Mouse (Mus musculus) limb, embryonic 15.5 days (tissue): ENCODE data around the gene Arl13b. TPM values are rescaled to one million over a fixed set of nuclear protein-coding genes. Genes with fewer than 3 reads are reported as not detected.

Source experiments
- ATAC-seq: fragments of 200-750 bp; cut with Nextera tagmentation; 2 replicates; pipeline ENCODE4 v1.8.0; 2017; ENCODE audit warnings: low read depth, moderate TSS enrichment; ENCODE audit not compliant: insufficient number of reproducible peaks, low FRiP score, low TSS enrichment
- H3K27ac ChIP-seq: fragments of 300-500 bp; sonication (generic); 2 replicates; pipeline ENCODE4 v1.5.1; 2015; ENCODE audit warnings: moderate library complexity, mild to moderate bottlenecking, inconsistent platforms
- H3K27me3 ChIP-seq: fragments of 300-500 bp; sonication (generic); 2 replicates; pipeline ENCODE4 v1.6.1; 2015; ENCODE audit warnings: inconsistent platforms
- H3K36me3 ChIP-seq: fragments of 300-500 bp; sonication (generic); 2 replicates; pipeline ENCODE4 v1.6.1; 2015; ENCODE audit warnings: inconsistent platforms
- H3K4me1 ChIP-seq: fragments of 300-500 bp; sonication (generic); 2 replicates; pipeline ENCODE4 v1.6.1; 2015; ENCODE audit warnings: inconsistent platforms
- H3K4me2 ChIP-seq: fragments of 300-500 bp; sonication (generic); 2 replicates; pipeline ENCODE4 v1.6.1; 2015; ENCODE audit warnings: mild to moderate bottlenecking, inconsistent platforms
- H3K4me3 ChIP-seq: fragments of 300-500 bp; sonication (generic); 2 replicates; pipeline ENCODE4 v1.5.1; 2015; ENCODE audit warnings: mild to moderate bottlenecking, inconsistent platforms
- H3K9ac ChIP-seq: fragments of 300-500 bp; sonication (generic); 2 replicates; pipeline ENCODE4 v1.6.1; 2015; ENCODE audit warnings: inconsistent platforms
- H3K9me3 ChIP-seq: fragments of 300-500 bp; sonication (generic); 2 replicates; pipeline ENCODE4 v1.6.1; 2016; ENCODE audit warnings: inconsistent platforms
- WGBS: fragments of 180-500 bp; shearing (Covaris S2); methylation state at CpG from one replicate; pipeline ENCODE4 v1.1.7; 2015; 5-methylcytosine and 5-hydroxymethylcytosine counted together
- polyA plus RNA-seq: library from polyadenylated mRNA; unstranded; fragments of >200 nt; fragmentation: Nextera tagmentation; extraction: Ambion mirVana; gene quantifications from 2 replicates; pipeline ENCODE4 v1.2.1, GENCODE M21; 2015

Gene Arl13b
- polyA plus RNA-seq, 1 experiment from 2014 or later = 25.2 TPM

GRCm38 (mm10) chr16:62854191-62855068 lies 7.6 kb upstream of the Arl13b start, which contains the start of gene Pros1:
TSS of gene Pros1 (plus strand) at chr16:62854307.
- H3K4me3 ChIP-seq = peak within 1 kb of the TSS; percentile 60
- peak within 1 kb of the TSS; percentile 65 for H3K4me2 ChIP-seq
- no peaks in the 10 kb centered on the region for H3K36me3 ChIP-seq
- H3K27me3 ChIP-seq = no peaks in the 10 kb centered on the region
- 4% methylated on average over 33 of the region's 42 CpGs for WGBS
- peak within 1 kb of the TSS; percentile 79 for H3K27ac ChIP-seq
- peak within 1 kb of the TSS; percentile 57 for H3K9ac ChIP-seq
- ATAC-seq = peak; percentile 86
- H3K9me3 ChIP-seq = no peaks in the 10 kb centered on the region
- no peaks in the 10 kb centered on the region; the same call in 1 of the 2 replicates for H3K4me1 ChIP-seq

GRCm38 (mm10) chr16:62853611-62854126 lies 6.8 kb upstream of the Arl13b start:
- ATAC-seq = no peak

DNA sequence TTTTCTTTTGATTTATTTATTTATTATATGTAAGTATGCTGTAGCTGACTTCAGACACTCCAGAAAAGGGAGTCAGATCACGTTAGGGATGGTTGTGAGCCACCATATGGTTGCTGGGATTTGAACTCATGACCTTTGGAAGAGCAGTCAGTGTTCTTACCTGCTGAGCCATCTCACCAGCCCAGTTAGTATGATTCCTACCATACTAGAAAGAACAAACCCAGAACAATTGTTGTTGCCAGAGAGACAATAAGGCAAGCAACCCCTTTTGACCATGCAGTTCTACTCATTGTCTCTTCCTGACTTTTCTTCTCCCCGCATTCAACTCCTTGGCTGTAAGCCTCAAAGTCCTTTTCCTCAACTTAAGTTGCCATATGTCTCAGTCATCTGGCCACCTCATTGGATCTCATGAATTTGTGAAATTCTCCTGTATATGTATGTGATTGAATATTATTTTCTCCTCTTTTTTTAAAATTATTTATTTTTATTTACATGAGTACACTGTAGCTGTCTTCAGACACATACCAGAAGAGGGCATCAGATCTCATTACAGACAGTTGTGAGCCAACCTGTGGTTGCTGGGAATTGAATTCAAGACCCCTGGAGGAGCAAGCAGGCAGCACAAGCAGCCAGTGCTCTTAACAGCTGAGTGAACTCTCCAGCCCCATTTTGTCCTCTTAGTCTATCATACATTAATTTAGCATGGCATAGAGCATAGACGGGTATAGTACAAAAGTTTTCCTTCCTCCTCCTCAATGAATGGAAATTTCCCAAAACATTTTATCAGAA lies 5.8 kb upstream of the Arl13b start:
- Histone ChIP-seq H3K4me2 (no peak overlapping the region), H3K4me1 (no peaks in the 10 kb centered on the region; the same call in 1 of the 2 replicates), H3K36me3 (no peaks in the 10 kb centered on the region), H3K27me3 (no peaks in the 10 kb centered on the region), H3K9me3 (no peaks in the 10 kb centered on the region), H3K27ac (no peak overlapping the region), H3K4me3 (no peak overlapping the region), H3K9ac (no peak overlapping the region)
- WGBS = 86% methylated on average over 3 of the region's 3 CpGs
- no peak for ATAC-seq

More at GRCm38 (mm10) chr16:62853611-62854126, 6.8 kb upstream of the Arl13b start:
- H3K4me1 ChIP-seq = no peaks in the 10 kb centered on the region; the same call in 1 of the 2 replicates
- H3K36me3 ChIP-seq = no peaks in the 10 kb centered on the region
- H3K9me3 ChIP-seq = no peaks in the 10 kb centered on the region
- peak overlapping the region; percentile 57 for H3K9ac ChIP-seq
- whole genome bisulfite sequencing = 14% methylated on average over 3 of the region's 3 CpGs
- peak overlapping the region; percentile 65 for H3K4me2 ChIP-seq
- 0 out of 2 replicates have a peak overlapping the region, but pooled peaks have one; percentile 79 for H3K27ac ChIP-seq
- H3K27me3 ChIP-seq = no peaks in the 10 kb centered on the region
- H3K4me3 ChIP-seq = peak overlapping the region; percentile 60

- 74% methylated on average over 6 of the region's 6 CpGs for WGBS
- Histone ChIP-seq H3K4me2 (peak overlapping the region; percentile 7; the same call in 1 of the 2 replicates), H3K27me3 (no peaks in the 10 kb centered on the region), H3K4me3 (no peak overlapping the region), H3K9ac (no peak overlapping the region), H3K4me1 (peaks cover 14% of the 10 kb centered on the region; the same call in 1 of the 2 replicates), H3K9me3 (no peaks in the 10 kb centered on the region), H3K36me3 (no peaks in the 10 kb centered on the region), H3K27ac (no peak overlapping the region)
- ATAC-seq = no peak
Measured at GRCm38 (mm10) chr16:62845341-62845740, 1.5 kb downstream of the Arl13b start.

DNA sequence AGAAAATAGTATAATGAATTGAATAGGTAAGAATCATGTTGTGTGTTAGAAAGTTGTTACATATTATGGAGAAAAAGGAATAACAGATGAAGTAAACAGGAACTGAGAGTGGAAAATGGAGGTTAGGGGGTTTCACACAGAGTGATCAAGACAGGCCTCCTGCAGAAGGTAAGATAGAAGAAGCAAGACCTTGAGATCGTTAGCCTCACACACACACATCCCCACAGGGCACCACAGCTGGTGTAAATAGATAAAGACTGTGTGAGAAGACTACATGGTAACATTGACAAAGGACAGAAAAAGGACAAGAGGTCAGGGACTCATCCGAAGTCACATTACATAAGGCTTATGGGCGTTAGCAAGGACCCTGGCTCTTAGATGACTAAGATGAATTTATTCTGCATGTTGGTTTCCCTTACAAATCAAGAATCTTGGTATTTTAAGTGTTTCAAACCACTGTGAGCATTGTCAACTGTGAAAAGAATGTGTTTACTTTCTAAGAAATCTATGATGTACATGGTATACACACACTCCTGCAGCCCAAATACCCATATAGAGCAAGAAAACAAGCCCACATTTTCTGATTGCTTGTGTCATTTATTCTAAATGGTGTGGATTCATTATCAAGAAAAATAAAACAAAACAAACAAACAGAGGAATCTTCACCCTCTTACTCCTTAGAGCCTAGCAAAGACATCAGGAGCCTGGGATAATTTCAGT lies 12.7 kb downstream of the Arl13b start:
- no peaks in the 10 kb centered on the region for H3K4me1 ChIP-seq
- H3K27ac ChIP-seq = no peak overlapping the region
- no peak overlapping the region for H3K4me2 ChIP-seq
- no peaks in the 10 kb centered on the region for H3K36me3 ChIP-seq
- H3K9me3 ChIP-seq = no peaks in the 10 kb centered on the region
- H3K27me3 ChIP-seq = no peaks in the 10 kb centered on the region
- WGBS = 70% methylated on average over 3 of the region's 3 CpGs
- H3K9ac ChIP-seq = no peak overlapping the region
- ATAC-seq = no peak
- H3K4me3 ChIP-seq = no peak overlapping the region

GRCm38 (mm10) chr16:62832481-62832880 lies 14.4 kb downstream of the Arl13b start:
- Histone ChIP-seq H3K9me3 (no peaks in the 10 kb centered on the region), H3K27ac (no peak overlapping the region), H3K4me2 (no peak overlapping the region), H3K36me3 (no peaks in the 10 kb centered on the region), H3K9ac (no peak overlapping the region), H3K4me1 (no peaks in the 10 kb centered on the region), H3K4me3 (no peak overlapping the region), H3K27me3 (no peaks in the 10 kb centered on the region)
- 16% methylated on average over 4 of the region's 4 CpGs for WGBS
- ATAC-seq = no peak

DNA sequence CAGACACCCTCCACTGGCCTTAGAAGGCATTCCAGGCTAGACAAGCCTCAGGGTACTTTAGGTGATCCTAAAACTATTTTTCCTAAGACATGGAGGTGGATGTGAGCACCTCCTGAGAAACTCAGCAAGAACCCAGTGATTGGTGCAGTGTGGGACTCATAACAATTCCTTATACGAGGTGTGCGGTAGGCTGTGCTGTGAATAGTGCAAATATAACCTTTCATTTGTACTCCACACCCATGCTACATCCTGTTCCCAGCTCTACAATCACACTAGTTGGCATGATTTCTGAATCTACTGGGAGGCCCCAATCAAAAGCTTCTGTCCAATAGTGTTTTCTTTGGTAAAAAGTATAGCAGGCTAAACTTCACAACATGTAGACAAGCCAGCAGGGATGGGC lies 14.8 kb downstream of the Arl13b start:
- Histone ChIP-seq H3K9me3 (no peaks in the 10 kb centered on the region), H3K27me3 (no peaks in the 10 kb centered on the region), H3K4me2 (no peak overlapping the region), H3K4me3 (no peak overlapping the region), H3K27ac (no peak overlapping the region), H3K4me1 (no peaks in the 10 kb centered on the region), H3K36me3 (no peaks in the 10 kb centered on the region), H3K9ac (no peak overlapping the region)
- WGBS = 49% methylated on average over 2 of the region's 2 CpGs
- no peak for ATAC-seq

GRCm38 (mm10) chr16:62826156-62827001 lies 20.5 kb downstream of the Arl13b start:
- H3K4me2 ChIP-seq = no peak overlapping the region
- WGBS = 64% methylated on average over 12 of the region's 12 CpGs
- H3K9me3 ChIP-seq = no peaks in the 10 kb centered on the region
- H3K36me3 ChIP-seq = 0 out of 2 replicates have a peak, but pooled peaks cover 3% of the 10 kb centered on the region
- H3K27ac ChIP-seq = no peak overlapping the region
- no peak overlapping the region for H3K9ac ChIP-seq
- H3K27me3 ChIP-seq = no peaks in the 10 kb centered on the region
- H3K4me1 ChIP-seq = no peaks in the 10 kb centered on the region
- H3K4me3 ChIP-seq = no peak overlapping the region
- no peak for ATAC-seq

GRCm38 (mm10) chr16:62822472-62822871 lies 24.4 kb downstream of the Arl13b start:
- no peaks in the 10 kb centered on the region for H3K4me1 ChIP-seq
- 91% methylated on average over 6 of the region's 6 CpGs for WGBS
- H3K9me3 ChIP-seq = no peaks in the 10 kb centered on the region
- 0 out of 2 replicates have a peak, but pooled peaks cover 3% of the 10 kb centered on the region for H3K36me3 ChIP-seq
- no peak overlapping the region for H3K4me2 ChIP-seq
- ATAC-seq = no peak
- H3K4me3 ChIP-seq = no peak overlapping the region
- no peak overlapping the region for H3K27ac ChIP-seq
- no peaks in the 10 kb centered on the region for H3K27me3 ChIP-seq
- H3K9ac ChIP-seq = no peak overlapping the region

DNA sequence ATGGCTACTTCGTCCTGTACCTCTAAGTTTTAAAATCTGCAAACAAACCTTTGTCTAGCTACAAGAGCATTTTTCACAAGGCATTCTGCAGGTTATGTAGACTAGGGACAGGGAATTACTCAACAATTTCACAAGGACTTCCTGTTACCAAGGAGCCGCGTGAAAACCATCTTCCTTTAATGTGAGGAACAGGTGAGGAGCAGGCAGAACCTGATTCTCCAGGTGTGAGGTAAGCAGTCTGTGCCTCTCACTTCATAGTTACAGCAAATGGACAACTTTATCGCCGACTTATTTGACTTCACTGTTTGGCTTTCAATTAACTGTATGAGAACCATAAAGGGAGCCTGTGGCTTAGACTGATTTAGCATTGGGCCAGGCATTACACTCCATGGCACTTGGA lies 32.3 kb downstream of the Arl13b start, which contains the start of gene Stx19:
TSS of gene Stx19 (plus strand) at position 186 of the 400 bp plus-strand sequence.
- H3K36me3 ChIP-seq = no peaks in the 10 kb centered on the region
- no peak for ATAC-seq
- H3K27me3 ChIP-seq = no peaks in the 10 kb centered on the region
- no peak within 1 kb of the TSS for H3K4me2 ChIP-seq
- H3K27ac ChIP-seq = no peak within 1 kb of the TSS
- WGBS = 55% methylated on average over 5 of the region's 5 CpGs
- no peak within 1 kb of the TSS for H3K4me3 ChIP-seq
- H3K4me1 ChIP-seq = no peaks in the 10 kb centered on the region
- no peaks in the 10 kb centered on the region for H3K9me3 ChIP-seq
- no peak within 1 kb of the TSS for H3K9ac ChIP-seq
